Mouse (Mus musculus) layer of hippocampus, postnatal 14 days (tissue): ENCODE measurements around the gene Cela2a. TPM values are rescaled to one million over a fixed set of nuclear protein-coding genes. Genes with fewer than 3 reads are reported as not detected.

ENCODE experiments used
- DNase-seq, 2 experiments: peaks; one replicate each; pipeline ENCODE4 v3.0.0; 2021 to 2022; ENCODE audit warnings: low spot score in 2 of 2, mixed read lengths in 1 of 2
- total RNA-seq, 2 experiments: library from RNA; stranded (reverse); gene quantifications; 2 replicates each; pipeline ENCODE4 v1.2.3; 2021

The Cela2a gene
- total RNA-seq, 2 experiments from 2014 or later, result not detected

DNA sequence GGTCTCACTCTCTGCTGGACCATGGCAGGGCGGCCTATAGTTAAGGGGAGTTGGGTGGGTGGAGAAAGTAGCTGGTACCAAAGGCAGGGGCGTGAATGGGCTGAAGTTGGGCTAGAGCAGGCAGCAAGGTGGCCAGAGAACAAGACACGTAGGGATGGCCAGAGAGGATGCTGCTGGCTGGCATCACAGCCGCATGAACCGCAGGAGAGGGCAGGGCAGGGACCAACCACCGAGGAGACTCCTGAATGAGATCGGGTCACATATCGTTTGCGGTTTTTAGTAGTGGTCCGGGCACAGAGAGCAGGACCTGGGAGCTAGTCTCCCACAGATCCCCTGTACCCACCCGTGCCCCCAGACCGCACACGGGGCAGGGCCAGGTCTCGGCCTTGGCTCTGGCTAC is 33.4 kb upstream of the Cela2a start:
- DNase-seq, result no peak

DNA sequence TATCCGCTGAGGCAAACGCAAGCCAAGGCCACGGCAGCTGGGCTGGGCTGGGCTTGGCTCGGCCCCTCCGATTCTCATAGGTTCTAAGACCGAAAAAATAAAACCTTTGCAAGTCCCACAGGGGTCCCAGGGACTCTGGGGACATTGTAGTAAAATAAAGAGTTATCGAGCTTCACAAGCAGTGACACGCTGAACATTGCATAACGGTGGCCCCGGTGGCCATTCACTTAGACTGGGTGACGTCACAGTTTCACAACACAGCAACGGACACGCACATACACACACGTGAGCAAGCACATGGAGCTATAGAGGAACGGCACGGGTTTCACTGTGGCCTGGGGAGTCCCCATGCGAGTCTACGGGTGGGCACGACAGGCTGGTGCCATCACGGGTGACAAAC is 32.5 kb upstream of the Cela2a start:
- no peak for DNase-seq

DNA sequence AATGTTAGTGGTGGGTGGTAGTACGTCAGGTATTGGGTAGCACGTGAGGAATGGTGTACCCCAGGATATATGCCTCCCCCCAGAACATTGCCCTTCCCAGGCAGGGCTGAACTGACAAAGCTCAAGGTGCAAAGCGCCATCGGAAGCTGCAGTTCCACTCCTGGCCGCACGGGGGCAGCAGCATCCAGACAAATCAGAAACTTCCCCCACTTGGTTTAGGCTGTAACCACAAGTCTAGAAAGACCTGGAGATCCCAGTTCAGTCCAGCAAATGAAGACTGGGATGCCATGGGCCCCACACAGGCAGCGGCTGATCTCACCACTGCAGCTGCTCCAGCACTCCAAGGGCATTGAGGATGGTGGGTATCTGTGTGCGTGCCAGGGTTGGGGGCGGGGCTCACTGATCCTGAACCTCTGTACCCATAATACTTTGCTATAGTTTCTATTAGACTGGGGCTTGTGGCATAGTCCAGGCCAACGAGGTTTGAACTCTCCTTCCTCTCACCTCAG is 31.5 kb upstream of the Cela2a start:
- DNase-seq, result peak; percentile 89

DNA sequence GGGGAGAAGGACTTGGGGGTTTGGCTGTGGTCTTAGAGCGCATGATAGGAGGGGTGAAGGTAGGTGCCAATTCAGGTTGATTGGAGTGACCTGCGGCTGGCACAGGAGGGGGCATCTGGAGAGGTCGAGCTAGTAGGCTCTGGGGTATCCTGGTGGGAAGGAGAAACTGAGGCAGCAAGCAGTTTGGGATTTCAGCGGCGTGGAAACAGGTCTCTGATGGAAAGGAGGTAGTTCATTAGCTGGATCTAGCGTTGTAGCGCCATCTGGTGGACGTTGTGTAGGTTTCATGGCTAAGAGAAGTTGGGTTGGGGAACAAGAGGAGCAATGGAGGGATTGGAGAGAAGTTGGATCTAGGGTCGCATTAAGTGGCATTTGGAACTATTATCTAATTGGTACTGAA is 27.5 kb upstream of the Cela2a start:
- DNase-seq, result peak in 1 of 2 experiments; percentile 61

DNA sequence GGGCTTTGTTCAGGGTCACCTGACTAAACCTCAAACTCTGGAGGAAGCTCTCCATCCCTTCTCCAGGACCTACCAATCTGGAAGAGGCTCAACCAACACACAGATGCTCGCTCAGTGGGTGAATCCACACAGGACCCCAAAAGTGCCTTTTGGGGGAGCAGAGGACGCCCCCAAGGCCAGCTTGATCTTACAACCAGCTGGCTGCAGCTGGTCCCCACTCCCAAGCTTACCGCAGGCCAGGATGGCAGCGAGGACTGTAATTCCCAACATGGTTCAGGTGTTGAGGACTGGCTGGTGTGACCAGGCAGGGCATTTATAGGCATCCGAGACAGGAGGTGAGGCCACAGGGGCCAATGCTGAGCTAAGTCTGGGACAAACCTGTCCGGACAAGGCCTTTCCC is 20.0 kb upstream of the Cela2a start, which contains the start of gene Ctrc:
Ctrc (minus strand) TSS at position 361 of the 400 bp plus-strand sequence.
- no peak for DNase-seq

DNA sequence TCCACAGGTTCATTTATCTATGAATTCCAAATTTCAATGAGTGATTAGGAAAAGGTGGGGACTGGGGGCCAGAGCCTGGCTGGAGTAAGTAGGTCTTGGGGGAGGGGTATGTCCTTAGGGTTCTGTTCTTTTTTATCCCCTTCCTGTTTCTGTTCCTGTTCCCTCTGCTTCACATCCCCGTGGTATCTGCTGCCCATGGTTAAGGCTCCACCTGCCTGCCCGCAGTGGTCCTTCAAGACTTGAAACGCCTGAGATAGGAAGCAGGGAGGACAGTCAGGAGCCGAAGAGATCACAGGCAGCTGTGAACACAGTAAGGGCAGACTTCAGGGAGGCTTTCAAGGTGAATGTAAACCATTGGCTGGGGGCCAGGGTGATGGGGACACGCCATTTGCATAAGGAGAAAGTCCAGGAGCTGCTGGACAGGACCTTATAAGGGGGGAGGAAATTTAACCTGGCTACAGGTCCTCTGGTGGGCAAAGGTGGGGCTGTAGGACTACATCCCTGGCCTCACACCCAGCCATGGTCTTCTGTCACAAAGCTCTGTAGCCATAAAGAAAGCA is 8.7 kb upstream of the Cela2a start:
- no peak for DNase-seq

DNA sequence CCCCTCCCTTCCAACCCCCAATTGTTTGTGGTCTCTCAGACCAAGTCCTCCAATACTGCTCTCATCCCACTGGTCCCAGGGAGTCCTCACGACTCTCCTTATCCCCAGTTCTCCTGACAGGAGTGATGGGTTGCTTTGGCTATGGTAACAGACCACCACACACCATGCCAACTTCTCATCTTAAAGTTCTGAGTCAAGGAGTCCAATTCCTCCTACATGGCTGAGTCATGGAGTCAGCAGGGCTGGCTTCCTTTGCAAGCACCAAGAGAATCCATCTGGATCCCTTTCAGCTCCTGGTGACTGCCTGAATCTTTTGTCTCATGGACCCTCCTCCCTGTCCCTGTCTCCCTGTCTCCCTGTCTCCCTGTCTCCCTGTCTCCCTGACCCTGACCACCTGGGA is 8.0 kb upstream of the Cela2a start:
- DNase-seq, result no peak

DNA sequence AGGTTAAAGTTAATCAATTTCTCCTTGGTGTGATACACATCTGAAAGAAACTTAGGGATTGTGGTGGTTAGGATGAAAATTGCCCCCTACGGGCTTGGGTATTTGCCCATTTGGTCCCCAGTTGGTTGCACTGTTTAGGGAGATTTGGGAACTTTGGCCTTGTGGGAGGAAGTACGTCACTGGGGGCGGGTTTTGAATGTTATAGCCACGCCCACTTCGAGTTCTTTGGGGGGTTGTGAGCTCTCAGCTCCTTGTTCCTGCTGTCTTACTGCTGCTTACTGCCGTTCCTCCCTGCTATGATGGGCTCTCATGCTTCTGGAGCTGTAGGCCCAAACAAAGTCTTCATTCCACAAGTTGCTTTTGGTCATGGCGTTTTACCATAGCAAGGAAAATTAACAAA is 5.4 kb upstream of the Cela2a start:
- DNase-seq, result no peak

DNA sequence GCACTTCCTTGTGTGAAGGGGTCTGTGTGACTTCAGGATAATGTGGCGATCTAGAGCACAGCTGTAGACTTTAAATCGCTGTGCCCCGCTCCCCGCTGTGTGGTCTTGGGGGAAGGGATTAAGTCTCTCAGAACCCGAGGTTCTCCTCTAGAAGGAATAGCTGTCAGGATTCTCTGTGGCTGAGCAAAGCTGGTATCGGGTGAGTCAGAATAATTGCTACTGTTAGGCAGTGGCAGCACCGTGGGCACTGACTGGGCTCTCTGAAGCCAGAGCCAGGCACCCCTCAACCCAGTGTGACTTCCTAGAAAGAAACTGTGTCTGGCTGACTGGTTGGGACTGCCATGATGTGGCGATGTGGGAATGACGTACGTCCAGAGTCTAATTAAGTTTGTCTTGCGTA is 4.4 kb upstream of the Cela2a start:
- DNase-seq, result no peak

DNA sequence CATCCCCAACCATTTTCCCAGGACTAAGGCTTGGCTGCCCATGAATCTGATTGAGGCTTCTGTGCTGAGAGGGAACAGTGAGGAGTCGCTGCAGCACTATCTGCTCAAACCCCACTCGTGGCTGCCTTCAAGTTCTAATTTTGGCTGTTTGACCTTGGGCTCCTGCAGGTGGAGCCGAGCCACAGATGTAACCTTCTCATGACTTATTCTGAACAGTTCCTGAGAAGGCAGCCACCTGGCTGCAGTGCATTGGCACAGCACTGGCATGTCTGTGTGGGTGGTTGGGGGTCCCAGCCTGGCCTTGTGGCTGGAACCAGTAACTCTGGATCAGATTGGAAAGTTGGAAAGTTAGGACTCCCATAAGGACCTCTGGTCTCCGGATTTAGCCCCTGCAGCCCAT is 2.2 kb upstream of the Cela2a start:
- no peak for DNase-seq

DNA sequence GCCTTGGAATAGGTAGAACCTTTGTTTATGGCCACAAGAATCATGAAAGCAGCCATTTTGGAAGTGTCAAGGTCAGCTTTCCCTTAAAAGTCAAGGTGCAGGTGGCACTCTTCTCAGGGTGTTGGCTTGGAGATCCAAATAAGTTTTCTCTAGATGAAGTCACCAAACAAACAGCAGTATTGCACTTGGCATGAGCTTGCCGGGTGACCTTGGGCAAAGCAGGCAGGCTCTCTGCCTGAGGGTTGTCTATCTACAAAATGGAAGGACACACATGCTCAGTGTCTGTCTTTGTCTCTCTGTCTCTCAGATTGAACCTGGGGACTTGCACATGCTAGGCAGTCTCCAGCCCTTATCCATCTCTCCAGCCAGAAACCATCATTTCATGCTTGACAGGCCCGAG is 1.4 kb upstream of the Cela2a start:
- DNase-seq, result no peak

DNA sequence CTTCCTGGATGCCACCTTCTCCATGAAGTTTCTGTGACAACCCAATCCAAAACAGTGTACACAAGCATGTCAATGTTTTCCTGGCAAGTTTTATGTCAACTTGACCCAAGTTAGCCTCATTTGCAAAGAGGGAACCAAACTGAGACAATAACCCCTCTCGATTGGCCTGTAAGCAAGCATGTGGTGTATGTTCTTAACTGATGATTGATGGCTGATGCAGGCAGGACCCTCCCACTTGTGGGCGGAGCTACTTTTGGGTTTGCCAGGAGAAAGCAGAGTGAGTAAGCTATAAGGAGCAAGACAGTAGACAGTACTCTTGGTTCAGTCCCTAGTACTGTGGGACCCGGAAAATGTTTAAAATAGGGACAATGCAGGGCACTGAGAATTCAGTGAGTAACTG is 3.0 kb downstream of the Cela2a start:
- no peak for DNase-seq

DNA sequence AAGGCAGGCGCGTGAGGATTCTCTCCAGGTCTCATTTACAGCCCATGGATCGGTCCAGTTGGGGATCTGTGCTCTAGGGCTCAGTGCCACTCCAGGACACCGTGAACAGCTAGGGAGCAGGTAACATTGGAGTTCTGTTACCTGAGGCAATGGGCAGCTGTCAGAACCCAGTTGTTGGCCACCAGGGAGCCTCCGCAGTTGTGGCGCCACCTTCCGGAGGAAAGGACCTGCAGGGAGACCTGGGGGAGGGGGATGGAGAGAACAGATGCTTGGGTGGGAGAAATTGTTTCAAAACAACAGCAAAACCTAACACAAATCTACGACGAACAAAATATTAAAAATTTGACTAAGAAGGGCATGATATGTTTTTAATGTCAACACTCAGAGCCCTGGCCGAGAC is 3.9 kb downstream of the Cela2a start:
- no peak for DNase-seq

DNA sequence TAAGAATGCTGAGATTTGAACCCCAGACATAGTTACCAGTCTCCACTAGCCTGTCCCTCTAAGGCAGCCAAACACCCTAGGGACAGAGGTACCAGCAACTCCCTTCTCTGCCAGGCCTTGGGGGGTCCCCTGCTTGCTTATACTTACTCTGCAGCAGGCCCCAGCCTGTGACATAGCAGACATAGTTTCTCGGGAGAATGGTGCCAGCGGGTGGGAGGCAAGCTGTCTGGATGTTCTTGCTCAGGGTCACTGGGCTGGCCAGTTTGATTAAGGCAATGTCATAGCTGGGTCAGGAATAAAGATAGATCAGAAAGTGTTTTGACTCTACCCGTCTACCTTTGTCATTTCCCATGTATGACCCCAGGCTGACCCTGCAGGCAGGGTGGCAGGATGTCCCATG is 4.8 kb downstream of the Cela2a start:
- DNase-seq, result no peak

DNA sequence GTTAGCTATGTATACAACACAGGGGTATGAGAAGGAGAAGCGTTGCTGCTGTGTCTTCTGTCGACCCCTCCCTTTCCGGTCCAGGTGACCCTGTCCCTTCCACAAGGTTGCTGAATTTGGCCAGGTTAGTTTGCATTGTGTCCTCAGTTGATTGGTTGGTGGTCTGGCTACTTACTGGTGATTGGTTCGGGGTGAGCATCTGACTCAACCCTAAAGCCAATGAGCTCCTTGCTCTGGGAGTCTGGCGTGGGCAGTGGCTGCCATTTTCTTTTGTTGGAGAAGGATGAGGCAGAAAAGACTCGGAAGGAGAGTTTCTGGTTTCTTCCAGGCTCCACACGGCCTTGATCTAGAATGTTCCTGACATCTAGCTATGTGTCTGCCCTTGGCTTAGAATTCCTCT is 6.6 kb downstream of the Cela2a start:
- DNase-seq, result no peak

DNA sequence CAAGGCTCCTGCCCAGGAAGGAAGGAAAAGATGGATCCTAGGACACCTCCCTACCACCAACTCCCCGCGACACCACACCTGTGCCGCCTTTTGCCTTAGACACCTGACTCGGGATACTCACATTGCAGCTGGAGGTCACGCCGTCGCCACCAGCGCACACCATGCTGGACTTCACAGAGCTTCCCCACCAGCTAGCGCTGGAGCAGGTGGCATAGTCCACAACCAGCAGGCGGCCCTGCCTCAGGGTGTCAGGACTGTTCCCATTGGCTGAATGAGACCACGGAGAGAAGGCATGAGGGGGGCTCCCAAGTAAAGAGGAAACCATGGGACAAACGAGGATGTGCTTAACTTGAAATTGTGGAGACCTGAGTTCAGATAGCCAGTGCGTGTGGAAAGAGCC is 7.1 kb downstream of the Cela2a start:
- no peak for DNase-seq

DNA sequence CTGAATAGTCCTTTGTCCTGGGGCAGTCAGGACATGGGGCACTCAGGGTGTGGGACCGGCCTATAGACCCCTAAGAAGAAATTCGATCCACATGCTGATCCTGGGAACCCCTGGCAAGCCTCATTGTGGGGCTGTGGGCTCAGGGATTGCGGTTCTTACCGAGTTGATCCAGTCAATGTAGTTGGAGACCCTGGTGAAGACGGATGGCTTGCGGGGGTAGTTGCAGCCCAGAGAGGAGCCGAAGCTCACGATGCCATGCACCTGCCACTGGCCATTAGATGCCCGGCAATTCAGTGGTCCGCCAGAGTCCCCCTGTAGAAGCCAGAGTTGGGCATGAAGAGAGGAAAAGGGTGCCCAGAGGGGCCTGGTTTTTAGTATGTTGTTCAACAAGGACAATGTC is 8.3 kb downstream of the Cela2a start:
- no peak for DNase-seq

DNA sequence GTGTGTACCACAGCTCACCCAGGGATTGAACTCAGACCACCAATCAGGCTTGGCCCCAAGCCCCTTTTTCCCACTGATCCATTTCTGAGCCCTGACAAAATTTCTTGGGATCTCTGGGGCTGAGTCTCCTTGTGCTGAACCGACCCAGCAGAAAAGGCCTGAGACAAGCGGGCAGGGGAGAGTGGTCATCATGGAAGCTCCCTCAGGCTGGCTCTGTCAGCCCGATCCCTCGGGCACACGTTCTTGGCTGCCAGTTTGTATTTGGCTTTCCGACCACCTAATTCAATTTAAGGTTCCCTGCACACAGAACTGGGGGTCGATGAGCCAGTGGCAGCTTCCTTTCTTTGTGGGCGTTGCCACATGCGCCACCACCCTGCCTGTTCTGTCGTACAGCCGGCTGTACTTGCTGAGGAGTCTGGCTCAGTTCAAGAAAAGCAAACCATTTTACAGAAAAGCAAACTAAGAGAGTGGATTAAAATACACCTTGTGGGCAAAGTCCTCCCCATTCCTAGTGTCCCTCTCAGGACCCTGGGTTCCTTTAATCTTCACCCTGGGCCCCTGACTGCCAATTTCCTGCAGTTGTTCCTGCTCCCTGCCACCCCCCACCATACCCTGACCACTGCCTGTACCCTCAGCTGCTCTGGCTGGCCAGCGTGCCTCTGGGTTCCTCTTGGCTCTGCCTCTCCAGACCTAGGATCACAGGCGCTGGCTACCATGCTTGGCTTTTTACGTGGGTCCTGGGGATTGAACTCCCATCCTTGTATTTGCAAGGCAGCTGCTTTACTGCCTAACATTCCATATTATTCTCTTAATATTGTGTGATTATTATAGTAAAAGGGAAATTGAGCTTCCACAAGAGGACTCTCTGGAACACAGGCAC is 8.9 kb downstream of the Cela2a start:
- DNase-seq, result peak in 1 of 2 experiments; percentile 40

DNA sequence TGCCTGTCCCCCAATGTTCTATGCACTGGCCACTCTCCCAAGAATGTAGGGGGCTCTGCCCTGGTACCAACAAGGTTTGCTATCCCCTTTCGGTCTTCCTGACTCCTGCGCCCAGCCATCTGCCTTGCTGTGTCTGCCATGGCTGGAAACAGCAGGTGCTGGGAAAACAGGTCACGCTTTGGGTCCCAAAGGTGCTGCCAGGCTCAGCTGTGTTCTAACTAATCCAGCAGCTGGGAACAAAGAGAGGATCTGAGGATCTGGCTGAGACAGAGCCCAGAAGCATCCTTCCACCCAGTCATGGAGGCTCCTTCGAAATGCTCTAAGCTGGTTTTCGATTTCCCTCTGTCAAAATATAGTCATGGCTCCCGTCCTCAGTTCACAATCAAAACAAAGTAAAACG is 9.7 kb downstream of the Cela2a start:
- no peak for DNase-seq

DNA sequence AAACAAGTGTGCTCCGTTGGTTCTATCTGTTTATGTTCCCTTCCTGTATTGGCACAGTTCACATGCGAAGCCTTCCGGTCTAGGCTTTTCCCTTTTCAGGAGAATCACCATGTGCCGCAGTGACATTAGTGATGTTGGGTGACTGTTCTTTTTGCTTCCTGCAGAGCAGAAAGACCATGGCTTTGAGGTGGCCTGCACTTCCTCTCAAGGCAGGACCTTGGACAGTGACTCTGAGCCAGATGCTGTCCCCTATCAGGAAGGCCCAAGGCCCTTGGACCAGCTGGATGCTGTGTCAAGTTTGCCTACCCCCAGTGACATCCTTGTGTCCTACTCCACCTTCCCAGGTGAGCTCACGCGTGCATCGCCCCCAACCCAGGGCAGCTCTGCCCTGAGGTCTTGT is 14.6 kb downstream of the Cela2a start:
- no peak for DNase-seq

DNA sequence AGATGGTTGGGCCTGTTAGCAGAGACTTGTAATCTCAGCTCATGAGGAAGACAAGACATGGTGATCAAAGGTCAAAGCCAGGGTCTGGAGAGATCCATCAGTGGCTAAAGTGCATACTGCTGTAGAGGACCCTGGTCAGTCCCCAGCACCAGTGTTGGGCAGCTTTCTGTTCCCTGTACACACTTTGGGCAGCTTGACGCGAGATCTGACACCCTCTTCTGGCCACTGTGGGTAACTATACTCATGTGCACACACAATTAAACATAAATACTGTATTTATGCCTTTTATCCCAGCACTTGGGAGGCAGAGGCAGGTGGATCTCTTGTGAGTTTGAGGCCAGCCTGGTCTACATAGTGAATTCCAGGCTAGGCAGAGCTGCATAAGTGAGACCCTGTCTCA is 15.0 kb downstream of the Cela2a start:
- DNase-seq, result no peak

DNA sequence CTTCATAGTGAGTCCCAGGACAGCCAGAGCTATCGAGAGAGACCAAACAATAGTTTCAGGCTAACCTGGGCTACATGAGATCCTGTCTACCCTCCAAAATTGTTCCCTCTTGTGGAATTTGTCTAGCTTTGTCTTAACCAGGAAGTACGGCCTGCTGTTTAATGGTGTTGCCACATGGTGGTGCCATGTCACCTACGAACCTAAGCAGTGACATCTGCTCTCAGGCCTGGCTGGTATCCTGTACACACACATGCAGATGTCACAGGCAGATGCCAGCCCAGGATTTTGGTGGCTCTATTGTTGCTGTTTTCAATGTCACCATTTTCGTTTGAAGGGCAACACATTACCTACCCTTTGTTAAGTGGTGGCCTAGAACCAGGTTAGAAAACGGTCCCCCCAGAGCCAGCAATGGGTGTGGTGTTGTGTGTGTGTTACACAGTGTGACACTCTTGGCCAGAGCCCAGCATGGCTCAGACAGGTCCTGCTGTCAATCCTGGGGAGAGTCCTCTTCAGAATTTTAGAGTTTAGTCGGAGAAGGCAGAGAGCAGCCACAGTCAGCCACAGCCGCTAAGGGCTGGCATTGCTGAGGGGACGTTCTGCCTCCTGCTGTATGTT is 16.0 kb downstream of the Cela2a start:
- peak; percentile 28 to 48 for DNase-seq
